Mouse (Mus musculus) lung, postnatal 0 days (tissue): ENCODE data around the gene 1700021F05Rik.

Experiments used
- CTCF ChIP-seq: IDR thresholded peaks from 2 replicates; pipeline ENCODE4 v1.5.1; 2016; ENCODE audit warnings: antibody characterized with exemption, mild to moderate bottlenecking
- EP300 ChIP-seq: IDR thresholded peaks from 2 replicates; pipeline ENCODE4 v1.6.1; 2016; ENCODE audit warnings: antibody characterized with exemption, mild to moderate bottlenecking, control low read depth

DNA sequence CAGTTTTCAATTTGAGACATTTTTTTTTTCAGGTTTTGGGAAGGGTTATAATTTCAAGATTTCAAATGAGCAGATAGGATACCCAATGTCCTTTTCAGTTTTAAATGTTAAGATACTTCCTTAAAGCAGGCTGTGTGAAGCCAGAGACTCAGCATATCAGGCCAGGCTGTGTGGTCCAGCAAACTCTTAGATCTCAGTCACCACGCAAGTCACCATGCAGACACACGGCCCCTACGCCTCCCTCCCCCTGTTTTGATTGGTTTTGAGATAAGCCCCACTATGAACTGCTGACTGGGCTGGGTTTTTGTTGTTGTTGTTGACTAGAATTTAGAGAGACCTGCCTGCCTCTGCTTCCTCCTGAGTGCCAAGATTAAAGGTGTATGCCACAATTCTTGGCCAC, 40.5 kb upstream of the 1700021F05Rik start:
- no peak for TF ChIP-seq CTCF
- no peak for TF ChIP-seq EP300
